Mouse (Mus musculus) cerebellum, adult 9-11 months (tissue): ENCODE measurements around the gene Olfr740.

Source experiments
- DNase-seq: peaks from one replicate; pipeline ENCODE4 v3.0.0; 2022

Olfr740 gene

DNA sequence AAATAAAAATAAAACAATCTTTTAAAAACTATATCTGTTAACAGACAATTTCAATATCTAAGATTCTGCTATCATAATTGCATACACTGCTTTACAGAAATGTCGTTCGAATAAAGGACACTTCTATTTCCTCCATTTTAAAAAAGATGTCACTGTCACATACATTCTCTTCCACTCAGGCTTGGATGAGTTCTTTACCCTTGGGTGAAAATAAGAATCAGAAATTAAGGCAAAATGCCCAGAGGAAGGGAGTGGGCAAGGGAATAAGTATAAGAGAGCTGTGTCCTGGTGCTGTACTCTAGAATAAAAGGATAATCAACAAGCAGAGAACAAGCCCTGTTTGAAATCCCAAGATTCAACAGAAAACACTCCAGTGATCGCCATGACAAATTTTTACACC is at the start of gene Olfr740:
Gene Olfr740 (plus strand): TSS at position 301 of the 400 bp plus-strand sequence.
- DNase-seq = no peak

DNA sequence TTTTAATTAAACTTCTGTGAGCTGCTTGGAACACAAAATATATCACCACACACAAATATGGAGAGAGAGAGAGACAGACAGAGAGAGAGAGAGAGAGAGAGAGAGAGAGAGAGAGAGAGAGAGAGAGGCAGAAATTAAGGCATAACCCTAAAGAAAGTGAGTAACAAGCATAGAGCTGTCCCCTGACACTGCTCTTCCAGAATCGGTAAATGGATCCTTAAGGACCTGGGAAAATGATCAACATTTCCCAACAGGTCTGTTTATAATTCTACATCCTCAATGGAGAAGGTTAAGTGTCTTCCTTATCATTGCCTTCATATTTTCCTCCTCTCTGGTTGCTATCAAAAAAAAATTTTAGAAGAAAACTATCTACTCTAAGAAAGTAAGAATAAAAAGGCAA is 38.1 kb upstream of the Olfr740 start, which contains the start of gene Olfr738:
Gene Olfr738 (plus strand): TSS at position 301 of the 400 bp plus-strand sequence.
- no peak for DNase-seq

DNA sequence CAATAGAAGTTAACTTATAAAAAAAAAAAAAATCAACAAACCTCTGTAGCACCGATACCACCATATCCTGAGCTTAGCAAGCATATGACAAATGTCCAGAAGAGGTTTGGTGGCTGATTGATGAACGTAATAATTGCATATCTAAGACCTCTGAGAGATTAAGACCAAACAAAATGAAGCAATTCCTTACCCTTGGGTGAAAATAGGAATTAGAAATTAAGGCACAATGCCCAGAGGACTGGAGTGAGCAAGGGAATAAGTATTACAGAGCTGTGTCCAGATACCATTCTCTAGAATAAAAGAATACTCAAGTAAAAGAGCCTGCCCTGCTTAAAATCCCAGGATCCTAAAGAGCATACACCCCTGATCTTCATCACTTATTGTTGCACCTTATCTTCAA is 27.0 kb upstream of the Olfr740 start, which contains the start of gene Olfr739:
Gene Olfr739 (plus strand): TSS at position 301 of the 400 bp plus-strand sequence.
- DNase-seq = no peak

DNA sequence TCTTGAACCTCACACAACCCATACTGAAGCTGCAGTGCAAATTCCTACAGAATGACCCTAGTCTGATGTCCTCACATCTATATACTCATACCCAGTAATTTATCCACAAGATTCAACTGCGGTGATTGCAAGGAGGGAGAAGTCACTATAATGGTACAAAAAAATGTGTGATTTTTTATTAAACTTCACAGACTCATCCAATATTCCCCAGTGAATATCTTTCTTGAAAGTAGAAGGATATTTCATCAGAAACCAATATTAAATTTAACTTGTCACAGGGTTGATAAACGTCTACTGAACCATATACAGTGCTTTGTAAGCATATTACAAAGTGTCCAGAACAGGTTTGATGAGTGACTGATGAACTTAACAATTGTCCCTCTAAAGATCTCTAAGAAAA is 27.1 kb downstream of the Olfr740 start, which contains the start of gene Olfr741:
Gene Olfr741 (plus strand): TSS at position 301 of the 400 bp plus-strand sequence.
- DNase-seq = no peak

DNA sequence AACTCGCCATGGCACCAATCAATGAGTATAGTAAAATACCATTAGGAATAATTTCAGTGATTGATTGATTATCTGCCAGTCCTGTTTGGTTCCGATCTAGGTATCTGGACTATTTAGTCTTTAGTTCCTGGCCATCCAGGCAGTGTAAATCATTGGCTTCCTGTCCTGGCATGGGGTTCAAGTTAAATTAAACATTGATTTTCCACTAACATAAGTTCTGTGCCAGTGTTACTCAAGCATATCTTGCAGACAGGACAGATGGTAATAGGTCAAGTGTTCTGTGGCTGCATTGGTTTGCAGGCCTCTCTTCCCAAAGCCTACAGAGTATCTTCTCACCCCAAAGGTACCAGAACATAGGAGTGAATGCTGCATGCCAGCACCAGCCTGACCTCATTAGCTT is 33.1 kb downstream of the Olfr740 start:
- no peak for DNase-seq

DNA sequence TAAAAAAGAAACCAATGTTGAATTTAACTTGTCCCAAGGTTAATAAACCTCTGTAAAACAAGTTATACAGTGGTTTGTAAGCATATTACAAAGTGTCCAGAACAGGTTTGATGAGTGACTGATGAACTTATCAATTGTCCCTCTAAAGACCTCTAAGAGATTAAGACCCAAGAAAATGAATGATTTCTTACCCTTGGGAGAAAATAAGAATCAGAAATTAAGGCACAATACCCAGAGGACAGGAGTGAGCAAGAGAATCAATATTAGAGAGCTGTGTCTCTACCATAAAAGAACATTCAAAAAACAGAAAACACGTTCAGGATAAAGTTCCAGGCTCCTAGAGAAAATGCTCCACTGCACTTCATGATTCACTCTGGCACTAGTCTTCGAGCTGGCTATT is 58.0 kb downstream of the Olfr740 start, which contains the start of gene Olfr742:
Gene Olfr742 (plus strand): TSS at position 301 of the 400 bp plus-strand sequence.
- DNase-seq = no peak
